Mouse (Mus musculus) thymus, adult 18-20 months (tissue): ENCODE measurements around the gene Tenm2.

Experiments used
- DNase-seq, 2 experiments: peaks; one replicate each; pipeline ENCODE4 v3.0.0; 2022; ENCODE audit warnings: mixed read lengths in 2 of 2

The Tenm2 gene

DNA sequence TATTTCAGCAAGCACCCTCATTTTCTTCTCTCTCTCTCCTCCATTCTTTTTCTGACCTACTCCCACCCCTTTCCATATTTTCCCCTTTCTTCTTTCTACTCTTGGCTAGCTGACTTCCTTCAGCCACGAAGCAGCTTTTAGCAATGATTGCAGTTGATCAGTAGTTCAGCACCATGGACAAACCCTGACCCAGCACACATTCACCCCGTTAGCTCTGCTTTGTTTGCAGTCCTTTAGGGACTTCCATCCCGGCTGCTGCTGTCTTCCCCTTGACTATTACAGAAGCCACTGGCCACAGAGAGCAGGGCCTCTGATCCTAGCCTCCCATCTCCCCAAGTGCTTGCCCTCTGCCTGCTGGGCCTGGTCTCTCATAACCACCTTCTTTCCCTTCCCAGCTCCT, 1145.6 kb downstream of the Tenm2 start:
- no peak for DNase-seq

DNA sequence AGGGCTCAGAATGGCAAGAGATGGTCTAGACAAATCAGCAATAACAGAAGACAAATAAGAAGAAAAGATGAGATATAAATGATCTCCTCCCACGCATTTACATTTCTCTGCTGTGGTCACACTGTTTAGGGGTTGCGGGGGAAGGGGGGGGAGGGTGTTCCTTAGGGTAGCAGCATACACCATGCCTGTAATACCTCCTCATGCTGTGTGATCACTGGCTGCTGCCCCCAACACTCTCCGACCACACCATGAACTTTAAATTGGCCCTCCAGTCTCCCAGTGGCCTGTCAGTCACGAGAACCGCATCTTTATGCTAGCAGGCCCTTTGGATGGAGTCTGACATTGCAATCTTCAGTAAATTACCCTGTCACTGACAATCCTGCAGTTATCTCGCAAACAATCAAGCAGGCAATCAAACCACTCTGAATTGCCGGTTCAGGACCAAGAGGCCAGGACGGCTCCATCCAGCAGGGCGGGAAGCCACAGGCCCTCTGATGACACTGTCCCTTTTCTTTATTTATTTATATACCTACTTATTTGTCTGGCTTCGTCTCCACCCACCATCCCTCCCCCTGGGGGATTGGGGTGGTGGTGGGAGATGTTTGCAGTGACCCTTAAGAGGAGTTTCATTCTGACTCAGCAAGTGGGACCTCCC, 1154.2 kb downstream of the Tenm2 start:
- DNase-seq, result no peak

DNA sequence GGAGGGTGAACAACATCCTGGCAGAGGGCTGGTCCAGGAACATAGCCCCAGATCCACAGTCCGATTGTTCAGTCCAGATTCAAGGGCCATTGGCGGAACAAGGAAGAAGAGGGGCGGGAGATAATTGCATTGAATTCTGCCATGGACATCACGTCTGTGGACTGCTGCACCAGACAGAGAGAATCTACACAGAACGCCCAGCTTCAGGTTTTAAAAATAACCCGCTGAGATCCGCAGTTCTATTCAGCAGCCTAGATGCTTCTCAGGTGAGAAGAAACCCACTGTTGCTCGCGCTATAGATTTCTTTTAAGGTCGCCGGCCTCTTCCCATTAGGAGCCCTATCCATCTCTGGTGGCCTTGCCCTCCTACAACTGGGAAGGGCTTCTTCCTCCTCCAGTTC, 1155.0 kb downstream of the Tenm2 start:
- DNase-seq, result no peak

DNA sequence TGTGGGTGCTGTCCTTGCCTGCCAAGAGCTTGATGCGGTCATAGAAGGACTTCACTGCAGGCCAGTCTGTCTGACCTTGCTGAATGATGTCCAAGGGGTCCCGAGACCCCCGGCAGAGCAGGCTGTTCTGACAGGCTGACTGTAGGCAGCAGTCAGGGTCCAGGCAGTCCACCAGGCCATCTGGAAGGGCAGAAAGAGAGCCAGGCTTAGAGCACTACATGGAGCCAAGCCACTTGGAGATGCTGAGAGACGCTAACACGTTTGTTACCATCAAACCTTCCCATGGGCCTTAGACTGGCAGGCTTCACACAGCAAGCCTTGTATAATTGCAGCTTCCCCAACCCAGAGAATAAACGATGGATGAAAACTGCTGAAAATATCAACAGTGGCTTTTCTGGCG, 1157.4 kb downstream of the Tenm2 start:
- DNase-seq, result no peak

DNA sequence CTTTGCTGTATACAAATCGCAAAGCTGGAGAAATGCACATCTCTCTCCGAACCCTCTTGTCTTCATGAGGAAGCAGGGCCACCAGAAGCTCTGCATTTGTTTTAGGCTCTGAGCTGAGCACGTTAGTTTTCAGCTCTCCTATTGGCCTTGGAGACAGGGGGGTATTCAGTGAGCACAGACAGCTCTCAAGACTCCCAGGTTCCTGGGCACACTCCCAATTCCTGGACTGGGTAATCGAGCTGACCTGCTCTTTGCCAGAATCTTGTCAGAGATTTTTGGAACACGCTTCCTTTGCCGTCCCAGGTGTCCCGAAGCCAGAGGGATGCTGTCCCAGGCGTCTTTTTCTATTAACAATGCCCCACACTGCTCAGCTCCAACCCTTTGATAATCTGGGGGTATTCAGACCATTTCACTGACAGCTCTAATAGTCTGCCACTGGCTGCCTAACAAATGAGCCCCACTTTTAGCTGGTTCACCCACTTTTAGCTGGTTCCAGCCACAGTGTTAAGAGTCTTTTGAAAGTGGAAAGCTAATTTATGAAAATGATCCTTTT, 1161.7 kb downstream of the Tenm2 start:
- DNase-seq, result no peak

DNA sequence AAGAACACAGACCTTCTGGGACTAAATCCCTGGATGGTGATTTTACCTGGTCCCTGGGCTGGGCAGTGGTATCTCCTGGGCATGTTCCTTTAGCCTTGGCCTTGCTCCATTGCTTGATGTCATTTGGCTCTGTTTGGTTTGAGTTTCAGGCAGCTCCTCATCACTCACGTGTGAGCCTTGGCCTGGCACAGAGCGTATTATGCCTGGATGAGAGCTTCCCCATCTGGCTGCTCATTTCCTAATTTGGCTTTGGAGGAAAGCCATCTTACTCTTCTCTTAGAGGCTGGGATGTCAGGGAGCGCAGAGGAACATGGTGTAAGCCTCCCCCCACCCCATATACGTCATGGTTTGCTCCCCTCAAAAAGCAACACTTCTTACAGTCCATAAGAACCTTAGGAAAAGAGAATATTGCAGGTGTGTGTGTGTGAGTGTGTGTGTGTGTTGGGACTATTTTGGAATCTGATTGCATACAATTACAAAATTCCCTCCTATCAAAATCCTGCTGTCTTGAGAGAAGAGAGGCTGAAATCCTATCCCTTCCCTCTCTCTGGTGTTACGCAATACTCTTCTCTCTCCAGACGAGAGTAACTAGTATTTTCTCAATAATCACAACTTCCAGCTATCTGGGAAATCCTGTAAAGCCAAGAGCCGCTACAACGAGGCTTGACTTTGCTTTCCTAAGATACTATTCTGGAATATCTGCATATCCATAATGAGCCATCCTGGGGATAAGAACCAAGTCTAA, 1162.5 kb downstream of the Tenm2 start:
- DNase-seq, result no peak

DNA sequence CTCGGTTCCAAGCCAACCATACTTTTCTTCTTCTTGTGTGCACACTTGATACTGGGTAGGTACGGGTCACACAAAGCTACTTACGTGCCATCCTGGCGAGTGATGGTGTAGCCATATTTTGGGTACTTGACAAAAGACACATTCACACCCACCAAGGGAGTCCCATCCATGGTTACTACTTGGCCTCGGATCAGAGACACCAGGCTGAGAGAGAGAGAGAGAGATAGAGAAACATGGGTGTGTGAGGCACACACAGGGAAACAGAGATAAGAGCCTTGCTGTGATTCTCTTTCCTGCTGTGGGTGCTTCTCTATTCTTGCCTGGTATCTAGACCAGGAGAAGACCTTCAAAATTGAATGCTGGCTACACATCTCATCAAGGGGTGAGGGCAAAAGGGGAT, 1163.1 kb downstream of the Tenm2 start:
- DNase-seq, result no peak

DNA sequence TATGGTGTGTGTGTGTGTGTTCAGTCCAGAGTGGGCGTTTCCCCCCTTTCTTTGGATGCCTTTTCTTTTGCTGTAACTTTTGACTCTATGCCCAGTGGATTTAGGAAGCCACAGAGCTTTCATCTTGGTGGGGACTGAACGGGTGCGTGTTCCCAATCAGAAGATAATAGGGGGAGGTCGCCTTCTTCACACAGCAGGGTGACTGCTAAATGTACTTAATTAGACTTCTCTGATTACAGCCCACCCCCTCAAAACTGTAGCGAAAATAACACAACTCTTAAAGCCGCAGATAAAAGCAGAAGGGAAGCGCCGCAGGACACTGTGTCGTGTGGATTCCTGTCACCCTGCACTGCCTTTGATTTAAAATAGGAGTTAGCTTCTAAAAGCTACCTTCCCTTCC, 1163.7 kb downstream of the Tenm2 start:
- no peak for DNase-seq

DNA sequence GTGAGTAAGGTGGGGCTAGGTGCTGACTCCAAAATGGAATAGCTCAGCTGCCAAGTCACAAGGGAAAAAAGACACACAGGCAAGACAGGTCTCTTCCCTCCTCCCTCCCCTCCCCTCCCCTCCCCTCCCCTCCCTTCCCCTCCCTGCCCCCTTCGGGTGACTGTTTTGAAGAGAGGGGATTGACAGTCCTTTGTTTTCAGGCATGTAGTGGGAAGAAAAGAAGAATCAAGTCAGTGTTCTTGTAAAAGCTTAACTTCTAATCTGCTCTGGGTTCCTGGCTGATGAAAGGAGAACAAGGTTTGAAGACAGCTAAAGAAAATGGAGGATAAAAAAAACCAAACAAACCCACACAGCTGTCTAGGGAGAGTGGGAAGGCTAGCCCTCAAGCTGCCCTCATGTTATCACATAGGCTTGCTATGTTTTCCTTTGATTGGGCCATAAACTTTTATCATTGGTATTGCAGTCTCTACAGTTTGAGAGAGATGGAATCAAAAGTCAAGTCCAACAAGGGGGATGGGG, 1176.4 kb downstream of the Tenm2 start:
- no peak for DNase-seq

DNA sequence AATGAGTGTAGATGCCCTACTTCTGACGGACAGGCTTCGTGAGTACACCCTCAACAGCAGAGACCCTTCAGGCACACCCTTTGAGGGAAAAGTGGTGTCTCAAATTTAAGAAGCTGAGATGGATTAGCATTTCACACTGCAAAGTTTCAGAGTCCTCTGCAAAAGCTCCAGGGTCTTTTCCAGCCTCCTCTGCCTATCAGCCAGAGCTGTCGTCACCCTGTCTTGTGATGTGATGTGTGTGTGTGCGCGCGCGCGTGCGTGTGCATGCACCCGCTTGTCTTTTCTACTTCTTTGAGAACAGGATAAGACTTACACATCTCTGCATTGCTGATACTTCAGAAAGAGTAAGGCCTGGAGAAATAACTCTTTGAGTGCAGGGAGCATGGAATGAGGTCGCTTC, 1179.2 kb downstream of the Tenm2 start:
- DNase-seq, result no peak

DNA sequence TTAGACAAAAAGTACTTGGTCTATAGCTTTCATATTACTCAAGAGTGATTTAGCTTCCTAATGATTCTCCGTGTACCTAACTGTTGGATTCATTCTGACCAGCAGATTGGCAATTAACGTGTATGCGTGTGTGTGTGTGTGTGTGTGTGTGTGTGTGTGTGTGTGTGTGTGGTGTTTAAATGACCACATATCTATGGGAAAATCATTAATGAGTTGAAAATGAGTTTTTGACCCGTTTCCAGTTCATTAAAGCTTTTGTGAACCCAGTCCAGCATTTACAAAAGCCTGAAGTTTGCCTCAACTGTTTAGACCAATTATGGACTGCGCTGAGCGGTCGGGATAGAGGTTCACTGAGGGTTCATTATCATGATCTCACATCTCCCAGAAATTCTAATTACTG, 1181.4 kb downstream of the Tenm2 start:
- DNase-seq, result no peak

DNA sequence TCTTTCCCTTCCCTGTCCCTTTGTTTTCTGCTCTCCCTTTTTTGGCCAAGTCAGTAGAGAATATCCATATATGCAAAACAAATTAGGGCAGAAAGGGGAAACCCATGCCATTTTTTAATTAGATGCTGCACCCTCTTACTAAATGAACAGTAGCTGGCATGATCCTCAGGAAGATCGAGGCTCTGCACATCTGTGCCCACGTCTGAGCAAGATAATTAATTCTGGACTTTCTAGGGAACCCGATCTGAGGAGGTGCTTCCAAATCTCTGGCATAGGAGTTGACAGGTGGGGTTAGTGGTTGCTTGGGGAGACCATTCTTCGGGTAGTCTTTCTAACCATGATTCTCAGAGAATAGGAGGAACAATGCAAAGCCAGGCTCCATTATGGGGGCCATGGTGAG, 1182.3 kb downstream of the Tenm2 start:
- no peak for DNase-seq

DNA sequence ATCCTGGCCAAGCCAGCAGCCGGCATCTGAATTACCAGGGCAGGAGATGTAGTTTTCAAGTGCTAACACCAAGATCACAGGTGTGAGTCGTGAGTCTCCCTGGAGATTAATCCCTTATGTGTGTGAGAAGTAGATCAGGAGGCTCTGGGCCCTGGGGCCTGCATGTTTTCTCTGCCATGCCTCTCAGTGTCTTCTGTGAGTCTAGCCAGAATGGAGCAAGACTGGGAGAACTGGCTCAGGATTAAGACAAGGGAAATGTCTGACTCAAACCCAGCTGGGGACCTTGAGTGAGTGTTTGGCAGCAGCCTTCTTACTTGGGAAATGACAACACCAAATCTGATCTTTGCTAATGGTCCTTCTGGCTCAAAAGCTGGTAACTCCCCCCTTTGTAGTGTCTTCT, 1183.2 kb downstream of the Tenm2 start:
- no peak for DNase-seq

DNA sequence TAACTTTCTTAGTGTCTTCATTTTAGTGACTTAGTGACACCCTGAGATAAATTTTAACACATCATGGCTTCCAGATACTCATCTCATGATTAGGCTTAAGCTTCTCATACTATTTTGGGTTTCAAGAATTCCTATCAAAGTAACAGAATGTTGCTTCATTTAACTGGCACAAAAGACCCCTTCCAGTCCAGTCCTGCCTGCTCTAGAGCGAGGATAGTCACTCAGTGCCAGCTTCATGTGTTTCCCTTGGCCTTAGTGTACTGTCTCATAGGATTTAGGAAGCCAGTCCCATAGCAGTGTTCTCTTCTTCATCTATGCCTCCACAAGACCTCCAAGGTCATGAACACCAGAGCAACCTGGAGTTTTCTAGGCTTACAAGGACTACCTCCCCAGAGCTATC, 1183.7 kb downstream of the Tenm2 start:
- DNase-seq, result no peak

DNA sequence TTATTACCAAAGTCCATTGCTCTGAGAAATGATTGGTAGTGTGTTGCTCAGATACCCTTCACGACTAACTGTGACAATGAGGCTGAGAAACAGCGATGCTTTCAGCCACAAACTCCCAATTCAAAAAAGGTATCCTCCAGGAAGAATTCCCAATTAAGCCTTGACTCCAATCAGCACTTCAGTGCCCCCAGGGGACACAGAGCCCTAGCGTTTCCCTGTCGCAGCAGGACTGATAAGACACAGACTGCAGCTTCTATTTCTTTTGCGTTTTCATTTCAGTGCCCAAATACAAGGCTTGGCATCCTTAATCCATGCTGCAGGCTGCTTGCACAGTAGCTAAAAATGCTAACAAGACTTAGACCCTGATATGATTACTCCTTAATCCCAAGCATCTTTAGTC, 1186.2 kb downstream of the Tenm2 start:
- DNase-seq, result no peak

DNA sequence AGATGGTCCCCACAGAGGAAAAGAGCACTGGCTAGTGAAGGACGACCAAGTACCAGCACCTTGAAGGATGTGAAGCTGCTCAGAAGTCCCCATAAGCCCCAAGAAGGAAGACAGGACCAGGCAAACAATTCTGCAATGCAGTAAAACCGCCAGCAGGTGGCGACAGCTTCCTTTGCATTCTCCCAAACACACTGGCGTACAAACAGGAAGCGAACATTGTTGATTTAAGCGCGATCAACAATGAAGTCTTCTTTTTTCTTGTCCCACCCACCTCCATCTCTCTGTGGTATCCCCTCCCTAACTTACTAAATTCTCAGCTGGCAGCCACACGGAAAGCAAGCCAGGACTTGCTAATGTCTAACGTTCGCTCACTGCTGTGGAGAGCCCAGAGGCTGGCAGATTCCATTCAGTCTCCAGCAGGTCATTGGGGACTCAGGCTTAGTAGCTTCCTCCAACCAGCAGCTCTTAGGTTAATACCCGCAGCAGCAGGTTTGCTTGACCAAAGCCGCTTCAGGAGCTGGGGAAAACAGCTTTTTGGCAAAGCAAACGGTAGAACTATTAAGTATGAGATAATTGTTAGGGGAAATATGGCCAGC, 1190.0 kb downstream of the Tenm2 start:
- DNase-seq, result no peak

DNA sequence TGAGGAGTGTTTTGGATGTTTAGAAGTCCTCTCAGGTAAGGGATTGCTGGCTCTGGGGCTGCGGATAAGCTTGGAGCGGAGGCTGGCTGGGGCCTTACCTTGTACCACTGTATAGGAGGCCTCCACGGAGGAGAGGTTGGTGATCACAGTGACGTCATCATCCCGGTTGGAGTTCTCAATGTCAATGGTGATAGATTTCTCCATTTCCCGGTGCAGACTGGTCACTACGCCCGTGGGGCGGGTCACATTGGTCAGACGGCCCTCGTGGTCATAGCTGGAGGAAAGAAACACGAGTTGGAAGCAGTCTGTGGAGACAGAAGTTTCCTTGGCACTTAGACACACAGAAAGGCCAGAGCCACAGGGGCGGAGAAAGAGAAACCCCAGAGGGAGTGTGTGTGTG, 1194.4 kb downstream of the Tenm2 start:
- DNase-seq, result no peak

DNA sequence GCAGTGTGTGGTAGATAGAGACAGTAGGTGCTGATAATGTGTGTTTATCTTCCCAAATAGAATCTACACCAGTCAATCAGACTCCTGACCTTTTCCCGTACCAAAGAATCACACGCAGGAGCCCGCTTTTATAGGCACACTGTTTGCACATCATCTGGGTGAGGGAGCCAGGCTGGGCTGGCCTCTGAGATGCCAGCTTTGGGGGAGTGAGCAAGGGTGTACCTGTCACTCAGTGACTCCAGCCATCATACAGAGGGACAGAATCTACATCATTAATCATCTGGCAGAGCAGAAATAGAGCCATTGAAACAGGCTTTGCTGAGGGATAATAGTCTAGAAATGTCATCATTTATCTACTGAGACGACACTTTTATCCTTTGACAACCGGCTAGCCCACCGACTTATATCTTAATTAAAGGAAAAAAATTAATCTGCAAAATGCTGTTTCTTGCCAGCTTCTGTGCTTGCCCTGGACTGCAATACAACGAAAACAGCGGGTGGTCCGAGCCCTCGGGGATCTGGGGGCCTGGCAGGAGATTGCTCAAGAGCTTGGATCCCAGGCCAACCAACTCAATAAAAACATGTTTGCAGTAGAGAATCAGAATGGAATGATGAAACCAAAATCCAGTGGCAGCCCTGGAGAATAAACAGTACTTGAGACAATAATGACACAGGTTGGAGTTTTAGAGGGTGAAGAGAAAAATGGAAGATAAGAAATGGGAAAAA, 1195.1 kb downstream of the Tenm2 start:
- no peak for DNase-seq

DNA sequence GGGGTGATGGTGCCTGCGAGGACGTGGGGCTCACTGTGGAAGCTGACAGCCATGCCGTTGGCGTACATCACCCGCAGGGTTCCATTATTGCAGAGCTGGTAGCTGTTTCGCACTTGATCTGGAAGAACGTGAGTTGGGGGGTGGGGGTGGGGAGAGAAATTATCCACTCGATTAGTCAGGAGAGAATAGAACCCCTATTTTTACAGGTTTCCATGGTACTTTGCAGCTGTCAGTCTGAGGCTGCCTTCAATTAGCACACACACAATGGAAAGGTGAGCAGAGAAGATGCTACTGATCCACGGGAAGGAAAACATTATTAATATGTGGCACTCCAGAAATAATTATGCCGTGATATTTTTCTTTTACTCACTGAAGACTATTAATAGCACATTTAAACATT, 1195.9 kb downstream of the Tenm2 start:
- no peak for DNase-seq

DNA sequence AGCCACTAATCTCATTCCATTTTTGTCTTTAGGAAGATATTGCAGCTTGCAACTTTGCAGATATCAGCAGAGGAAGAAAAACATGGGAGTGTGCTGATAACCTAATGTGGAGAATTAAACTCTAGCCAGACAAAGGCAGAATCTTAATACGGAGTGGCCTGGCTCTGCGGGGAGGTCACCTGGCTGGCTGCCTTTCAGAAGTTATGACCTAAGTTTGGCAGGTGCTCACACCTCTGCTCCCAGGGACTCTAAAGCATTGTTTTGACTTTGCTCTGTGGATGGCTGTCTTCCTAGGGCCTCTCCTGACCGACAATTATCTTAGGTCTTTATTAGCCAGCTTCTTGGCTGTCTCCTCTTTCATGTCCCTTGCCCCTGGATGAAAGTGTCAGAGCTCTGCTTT, 1197.4 kb downstream of the Tenm2 start:
- DNase-seq, result no peak

DNA sequence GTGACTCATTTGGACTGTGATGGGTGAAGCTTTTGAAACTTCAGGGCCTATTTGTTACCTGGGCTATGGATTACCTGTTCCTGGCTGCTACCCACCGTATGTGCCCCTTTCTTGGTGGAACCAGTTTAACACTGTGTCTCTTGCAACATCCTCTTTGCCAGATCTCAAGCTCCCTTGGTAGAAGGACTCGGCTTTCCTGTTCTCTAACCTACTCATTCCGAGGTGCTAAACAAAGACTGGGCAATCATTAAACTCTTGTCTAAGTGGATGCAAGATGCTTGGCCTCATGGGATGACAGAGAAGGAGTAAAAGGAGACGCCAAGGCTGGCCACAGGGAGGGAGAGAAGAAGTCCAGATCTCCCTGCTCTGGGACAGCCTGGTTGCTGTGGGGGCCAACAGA, 1198.5 kb downstream of the Tenm2 start:
- DNase-seq, result no peak

DNA sequence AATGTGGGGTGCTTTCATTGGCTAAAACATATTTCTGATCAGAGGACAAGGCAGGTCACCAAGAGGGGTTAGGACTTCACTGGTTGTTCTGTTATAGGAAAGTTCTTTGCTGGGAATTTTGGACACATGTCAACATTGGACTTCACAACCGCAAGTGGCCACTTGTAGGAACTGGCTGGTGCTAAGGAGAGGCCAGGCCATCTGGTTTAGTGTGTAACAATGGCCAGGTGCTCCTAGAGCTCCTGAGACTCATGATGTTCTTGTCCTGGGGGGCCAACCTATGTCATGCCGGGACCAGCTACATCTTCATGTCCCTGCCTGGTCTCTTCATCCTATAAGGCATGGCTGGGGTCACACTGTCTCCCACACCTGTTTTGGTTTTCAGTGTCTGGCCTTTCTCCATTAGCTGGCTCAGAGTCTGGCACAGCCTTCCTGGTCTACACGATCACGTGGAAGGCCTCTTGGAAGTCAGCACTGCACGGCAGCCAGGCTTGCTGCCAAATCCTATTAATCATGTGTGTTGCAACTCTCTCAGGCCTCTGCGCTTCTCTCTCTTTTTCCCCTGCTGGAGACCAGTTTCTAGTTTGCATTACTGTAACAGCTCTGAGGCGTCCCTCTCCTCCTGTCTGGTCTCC, 1199.6 kb downstream of the Tenm2 start:
- peak; percentile 9 to 15 for DNase-seq

DNA sequence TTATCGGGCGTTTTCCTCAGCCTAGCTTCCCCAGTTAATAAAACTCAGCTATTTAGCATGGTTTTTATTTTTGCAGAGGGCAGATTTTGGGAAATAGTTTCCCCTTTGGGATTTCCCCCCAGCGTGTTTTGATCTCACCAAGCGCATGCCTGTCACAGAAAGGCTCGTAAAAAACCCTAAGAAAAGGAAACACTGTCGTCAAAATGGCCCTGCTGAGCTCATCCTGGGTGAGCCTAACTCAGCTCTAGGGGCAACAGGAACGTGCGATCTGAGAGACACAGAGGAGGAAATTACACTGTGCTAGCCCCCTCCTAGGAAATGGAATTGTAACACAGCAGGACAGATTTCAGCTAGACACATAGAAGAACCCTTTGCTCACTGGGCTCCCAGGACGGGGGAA, 1204.0 kb downstream of the Tenm2 start:
- no peak for DNase-seq
